Mouse (Mus musculus): ENCODE results near the gene Sema5a. TPM values are rescaled to one million over a fixed set of nuclear protein-coding genes. Genes with fewer than 3 reads are reported as not detected.

Gene Sema5a
- polyA plus RNA-seq, 1 experiment from 2014 or later: 9.2 TPM

- TF ChIP-seq CTCF (IDR thresholded peaks at IDR 0.05): no peak
- TF ChIP-seq EP300 (IDR thresholded peaks at IDR 0.05): no peak
- 61% methylated on average over 6 of the region's 6 CpGs for WGBS
- no peak overlapping the region for H3K9ac ChIP-seq (replicated peaks; ENCODE audit: low read depth)
- H3K4me3 ChIP-seq (ENCODE audit: low read depth, low read length): no peak overlapping the region
- peak; percentile 65 for DNase-seq (ENCODE audit: low spot score)
- H3K4me2 ChIP-seq (replicated peaks; ENCODE audit: low read depth, low read length): no peak overlapping the region
- H3K9me3 ChIP-seq (ENCODE audit: low read length): no peaks in the 10 kb centered on the region
- no peaks in the 10 kb centered on the region for H3K4me1 ChIP-seq (ENCODE audit: insufficient read depth, low read depth, low read length)
- no peaks in the 10 kb centered on the region for H3K36me3 ChIP-seq (ENCODE audit: insufficient read depth, low read length)
- H3K27me3 ChIP-seq (replicated peaks; ENCODE audit: insufficient read depth, low read length): no peaks in the 10 kb centered on the region
- H3K27ac ChIP-seq (ENCODE audit: low read length): no peak overlapping the region
- ATAC-seq: peak; percentile 67
Observed at GRCm38 (mm10) chr15:32273925-32274324, 29.3 kb downstream of the Sema5a start.

DNA sequence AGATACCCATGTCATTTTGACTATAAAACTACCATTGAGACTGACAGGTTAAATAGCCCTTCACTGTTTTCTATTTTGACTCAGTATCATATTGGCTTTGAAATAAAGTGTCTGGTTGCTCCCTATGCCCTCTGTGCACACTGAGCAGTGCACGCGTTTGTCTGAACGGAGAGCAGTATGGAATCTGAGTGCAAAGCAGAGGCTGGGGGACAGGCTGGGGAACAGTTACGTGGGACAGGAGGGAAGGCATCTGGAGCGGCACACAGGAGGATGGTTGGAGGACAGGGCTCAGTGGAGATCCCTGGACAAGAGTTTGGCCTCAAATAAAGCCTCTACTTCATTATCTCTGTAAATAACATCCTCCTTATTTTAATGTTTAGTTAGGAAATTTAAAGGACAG lies 30.4 kb downstream of the Sema5a start:
- 87% methylated on average over 5 of the region's 5 CpGs for WGBS

GRCm38 (mm10) chr15:32278600-32278999 lies 34.0 kb downstream of the Sema5a start:
- 51% methylated on average over 2 of the region's 2 CpGs for WGBS
- Histone ChIP-seq H3K4me2 (replicated peaks; ENCODE audit: low read depth, low read length) (no peak overlapping the region), H3K9me3 (ENCODE audit: low read length) (no peaks in the 10 kb centered on the region), H3K27me3 (replicated peaks; ENCODE audit: insufficient read depth, low read length) (no peaks in the 10 kb centered on the region), H3K9ac (replicated peaks; ENCODE audit: low read depth) (no peak overlapping the region), H3K4me3 (ENCODE audit: low read depth, low read length) (no peak overlapping the region), H3K27ac (ENCODE audit: low read length) (no peak overlapping the region), H3K36me3 (ENCODE audit: insufficient read depth, low read length) (no peaks in the 10 kb centered on the region), H3K4me1 (ENCODE audit: insufficient read depth, low read depth, low read length) (no peaks in the 10 kb centered on the region)
- ATAC-seq (no peak), DNase-seq (ENCODE audit: low spot score) (no peak)
- TF ChIP-seq EP300 (IDR thresholded peaks at IDR 0.05) (no peak), CTCF (IDR thresholded peaks at IDR 0.05) (no peak)

More for the DNA sequence above, 30.4 kb downstream of the Sema5a start:
- no peak overlapping the region for H3K27ac ChIP-seq (ENCODE audit: low read length)
- ATAC-seq: no peak
- no peak for DNase-seq (ENCODE audit: low spot score)
- H3K4me2 ChIP-seq (replicated peaks; ENCODE audit: low read depth, low read length): no peak overlapping the region
- H3K36me3 ChIP-seq (ENCODE audit: insufficient read depth, low read length): no peaks in the 10 kb centered on the region
- no peaks in the 10 kb centered on the region for H3K27me3 ChIP-seq (replicated peaks; ENCODE audit: insufficient read depth, low read length)
- H3K4me1 ChIP-seq (ENCODE audit: insufficient read depth, low read depth, low read length): no peaks in the 10 kb centered on the region
- TF ChIP-seq CTCF (IDR thresholded peaks at IDR 0.05): no peak
- no peak for TF ChIP-seq EP300 (IDR thresholded peaks at IDR 0.05)
- no peak overlapping the region for H3K9ac ChIP-seq (replicated peaks; ENCODE audit: low read depth)
- H3K9me3 ChIP-seq (ENCODE audit: low read length): no peaks in the 10 kb centered on the region
- H3K4me3 ChIP-seq (ENCODE audit: low read depth, low read length): no peak overlapping the region

GRCm38 (mm10) chr15:32281374-32281773 lies 36.8 kb downstream of the Sema5a start:
- no peaks in the 10 kb centered on the region for H3K9me3 ChIP-seq (ENCODE audit: low read length)
- DNase-seq (ENCODE audit: low spot score) (peak; percentile 74), ATAC-seq (peak; percentile 44)
- 41% methylated on average over 4 of the region's 4 CpGs for WGBS
- H3K4me3 ChIP-seq (ENCODE audit: low read depth, low read length): no peak overlapping the region
- H3K4me2 ChIP-seq (replicated peaks; ENCODE audit: low read depth, low read length): no peak overlapping the region
- H3K9ac ChIP-seq (replicated peaks; ENCODE audit: low read depth): no peak overlapping the region
- H3K36me3 ChIP-seq (ENCODE audit: insufficient read depth, low read length): no peaks in the 10 kb centered on the region
- peak overlapping the region; percentile 51; the same call in 1 of the 2 replicates for H3K27ac ChIP-seq (ENCODE audit: low read length)
- TF ChIP-seq CTCF (IDR thresholded peaks at IDR 0.05) (no peak), EP300 (IDR thresholded peaks at IDR 0.05) (no peak)
- no peaks in the 10 kb centered on the region for H3K27me3 ChIP-seq (replicated peaks; ENCODE audit: insufficient read depth, low read length)
- H3K4me1 ChIP-seq (ENCODE audit: insufficient read depth, low read depth, low read length): no peaks in the 10 kb centered on the region

DNA sequence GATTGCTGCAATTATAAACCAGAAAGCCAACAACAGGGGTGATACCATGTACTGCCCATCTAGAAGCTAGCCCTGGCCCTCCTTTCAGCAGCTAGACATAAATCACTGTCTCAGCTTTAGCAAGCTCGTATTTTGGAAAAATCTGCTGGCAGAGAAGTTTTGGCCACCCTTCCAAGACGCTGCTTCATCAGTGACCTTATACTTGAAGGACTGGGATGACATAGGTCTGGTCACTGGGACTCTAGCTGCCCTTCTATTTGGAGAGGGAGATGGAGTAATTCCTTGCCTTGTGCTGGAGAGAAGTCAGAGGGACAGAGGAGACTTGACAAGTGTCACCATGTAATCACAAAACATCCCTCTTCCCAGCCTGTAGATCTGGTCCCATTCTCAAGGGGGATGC lies 40.1 kb downstream of the Sema5a start:
- WGBS: 66% methylated on average over 2 of the region's 2 CpGs
- Histone ChIP-seq H3K36me3 (ENCODE audit: insufficient read depth, low read length) (no peaks in the 10 kb centered on the region), H3K27me3 (replicated peaks; ENCODE audit: insufficient read depth, low read length) (no peaks in the 10 kb centered on the region), H3K4me1 (ENCODE audit: insufficient read depth, low read depth, low read length) (no peaks in the 10 kb centered on the region; the same call in 1 of the 2 replicates), H3K27ac (ENCODE audit: low read length) (no peak overlapping the region), H3K9ac (replicated peaks; ENCODE audit: low read depth) (no peak overlapping the region), H3K9me3 (ENCODE audit: low read length) (no peaks in the 10 kb centered on the region), H3K4me3 (ENCODE audit: low read depth, low read length) (no peak overlapping the region), H3K4me2 (replicated peaks; ENCODE audit: low read depth, low read length) (no peak overlapping the region)
- no peak for DNase-seq (ENCODE audit: low spot score)
- ATAC-seq: no peak
- TF ChIP-seq CTCF (IDR thresholded peaks at IDR 0.05) (no peak), EP300 (IDR thresholded peaks at IDR 0.05) (no peak)

DNA sequence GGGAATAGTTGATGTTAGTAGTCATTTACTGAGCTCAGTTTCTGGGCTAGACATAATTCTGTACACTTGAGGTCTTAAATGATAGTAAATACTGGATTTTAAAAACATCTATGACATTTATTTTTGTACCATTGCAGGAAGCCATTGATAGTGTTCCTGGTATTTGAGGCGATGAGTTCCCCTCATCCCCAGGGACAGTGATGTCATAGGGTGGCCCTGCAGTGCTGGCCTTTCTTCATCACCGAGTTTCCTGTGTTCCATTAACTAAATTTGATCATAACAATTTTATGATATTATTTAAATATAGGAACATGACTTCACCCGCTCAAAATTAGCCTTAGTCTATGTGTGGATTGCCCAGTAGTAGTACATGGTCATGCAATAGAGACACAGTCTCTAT lies 41.7 kb downstream of the Sema5a start:
- ATAC-seq: no peak

GRCm38 (mm10) chr15:32288480-32288879 lies 43.9 kb downstream of the Sema5a start:
- DNase-seq (ENCODE audit: low spot score) (peak; percentile 60), ATAC-seq (peak; percentile 78)
- H3K4me3 ChIP-seq (ENCODE audit: low read depth, low read length): no peak overlapping the region
- H3K9ac ChIP-seq (replicated peaks; ENCODE audit: low read depth): no peak overlapping the region
- TF ChIP-seq CTCF (IDR thresholded peaks at IDR 0.05): no peak
- no peak for TF ChIP-seq EP300 (IDR thresholded peaks at IDR 0.05)
- H3K4me2 ChIP-seq (replicated peaks; ENCODE audit: low read depth, low read length): no peak overlapping the region
- H3K4me1 ChIP-seq (ENCODE audit: insufficient read depth, low read depth, low read length): no peaks in the 10 kb centered on the region; the same call in 1 of the 2 replicates
- WGBS: 19% methylated on average over 6 of the region's 6 CpGs
- no peaks in the 10 kb centered on the region for H3K36me3 ChIP-seq (ENCODE audit: insufficient read depth, low read length)
- H3K27me3 ChIP-seq (replicated peaks; ENCODE audit: insufficient read depth, low read length): no peaks in the 10 kb centered on the region
- H3K9me3 ChIP-seq (ENCODE audit: low read length): no peaks in the 10 kb centered on the region
- H3K27ac ChIP-seq (ENCODE audit: low read length): peak overlapping the region; percentile 23

More for the DNA sequence above, 41.7 kb downstream of the Sema5a start:
- TF ChIP-seq CTCF (IDR thresholded peaks at IDR 0.05) (no peak), EP300 (IDR thresholded peaks at IDR 0.05) (no peak)
- Histone ChIP-seq H3K9me3 (ENCODE audit: low read length) (no peaks in the 10 kb centered on the region), H3K36me3 (ENCODE audit: insufficient read depth, low read length) (no peaks in the 10 kb centered on the region), H3K9ac (replicated peaks; ENCODE audit: low read depth) (no peak overlapping the region), H3K27ac (ENCODE audit: low read length) (no peak overlapping the region), H3K4me1 (ENCODE audit: insufficient read depth, low read depth, low read length) (no peaks in the 10 kb centered on the region; the same call in 1 of the 2 replicates), H3K27me3 (replicated peaks; ENCODE audit: insufficient read depth, low read length) (no peaks in the 10 kb centered on the region), H3K4me3 (ENCODE audit: low read depth, low read length) (no peak overlapping the region), H3K4me2 (replicated peaks; ENCODE audit: low read depth, low read length) (no peak overlapping the region)
- DNase-seq (ENCODE audit: low spot score): no peak
- WGBS: 73% methylated on average over 3 of the region's 3 CpGs
